Mouse (Mus musculus) megakaryocyte progenitor cell, adult 5-6 weeks (primary cell): ENCODE measurements around the gene Hist1h2ad. TPM values are rescaled to one million over a fixed set of nuclear protein-coding genes. Genes with fewer than 3 reads are reported as not detected.
"Not testable (repeated sequence)": the region's sequence is repeated elsewhere in the genome, so short reads cannot be mapped to it uniquely, and the experiment has no call there.

ENCODE experiments used
- ATAC-seq: replicated peaks from 2 replicates; pipeline ENCODE4 v1.8.0; 2016; ENCODE audit warnings: mild to moderate bottlenecking, moderate TSS enrichment, inconsistent platforms; ENCODE audit not compliant: poor library complexity
- total RNA-seq, 2 experiments: library from RNA; stranded (forward) in 1 of 2; stranded (reverse) in 1 of 2; fragments of 157-497, 149-512 nt in 1 of 2; fragments of 200-1000 nt in 1 of 2; gene quantifications; 2 replicates each; pipeline versions ENCODE4 v1.2.3 to v1.2.4; 2015 to 2017

The Hist1h2ad gene
- total RNA-seq, 2 experiments from 2014 or later, result 1.9 to 229 TPM

DNA sequence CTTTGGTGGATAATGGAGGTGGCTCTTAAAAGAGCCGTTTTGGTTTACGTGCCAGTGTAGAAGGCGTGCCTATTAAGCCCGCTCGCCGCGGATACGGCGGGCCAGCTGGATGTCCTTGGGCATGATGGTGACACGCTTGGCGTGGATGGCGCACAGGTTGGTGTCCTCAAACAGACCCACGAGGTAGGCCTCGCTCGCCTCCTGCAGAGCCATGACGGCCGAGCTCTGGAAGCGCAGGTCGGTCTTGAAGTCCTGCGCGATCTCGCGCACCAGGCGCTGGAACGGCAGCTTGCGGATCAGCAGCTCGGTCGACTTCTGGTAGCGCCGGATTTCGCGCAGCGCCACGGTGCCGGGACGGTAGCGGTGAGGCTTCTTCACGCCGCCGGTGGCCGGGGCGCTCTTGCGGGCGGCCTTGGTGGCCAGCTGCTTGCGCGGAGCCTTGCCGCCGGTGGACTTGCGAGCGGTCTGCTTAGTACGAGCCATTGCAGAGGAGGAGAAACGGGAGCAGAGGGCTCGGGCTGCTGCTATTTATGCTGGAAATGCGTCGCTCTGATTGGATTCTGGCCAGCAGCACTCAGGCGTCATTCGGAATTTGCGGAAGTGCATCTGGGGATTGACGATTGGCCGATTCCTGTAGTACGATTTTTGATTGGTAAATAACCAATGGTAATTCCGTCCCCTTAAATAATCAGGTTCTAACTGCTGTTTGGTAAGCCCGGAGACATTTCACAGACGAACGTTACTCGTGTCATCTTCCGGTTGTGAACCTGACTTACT is 12.1 kb upstream of the Hist1h2ad start, which contains the start of gene Hist1h3e:
Gene Hist1h3e (minus strand): TSS at position 487 of the 777 bp plus-strand sequence.
- peak; percentile 85 for ATAC-seq

GRCm38 (mm10) chr13:23562699-23563462 is 11.3 kb upstream of the Hist1h2ad start:
- peak; percentile 56 for ATAC-seq

DNA sequence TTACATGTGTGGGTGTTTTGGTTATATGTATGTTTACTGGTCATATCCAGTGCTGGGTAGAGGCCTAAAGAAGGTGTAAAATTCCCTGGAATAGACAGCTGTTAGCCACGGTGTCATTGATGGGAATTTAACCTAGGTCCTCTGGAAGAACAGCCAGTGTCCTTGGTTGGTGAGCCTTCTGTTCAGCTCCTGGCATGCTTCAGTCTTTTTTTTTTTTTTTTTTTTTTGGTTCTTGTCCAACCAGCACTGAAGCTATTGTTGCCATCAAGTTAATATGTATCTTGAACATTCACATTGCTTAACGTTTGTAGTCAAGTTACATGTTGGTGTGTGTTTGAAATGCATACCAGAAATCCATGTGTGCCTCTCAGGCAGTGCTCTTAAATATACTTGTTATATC is 9.7 kb upstream of the Hist1h2ad start:
- no peak for ATAC-seq

DNA sequence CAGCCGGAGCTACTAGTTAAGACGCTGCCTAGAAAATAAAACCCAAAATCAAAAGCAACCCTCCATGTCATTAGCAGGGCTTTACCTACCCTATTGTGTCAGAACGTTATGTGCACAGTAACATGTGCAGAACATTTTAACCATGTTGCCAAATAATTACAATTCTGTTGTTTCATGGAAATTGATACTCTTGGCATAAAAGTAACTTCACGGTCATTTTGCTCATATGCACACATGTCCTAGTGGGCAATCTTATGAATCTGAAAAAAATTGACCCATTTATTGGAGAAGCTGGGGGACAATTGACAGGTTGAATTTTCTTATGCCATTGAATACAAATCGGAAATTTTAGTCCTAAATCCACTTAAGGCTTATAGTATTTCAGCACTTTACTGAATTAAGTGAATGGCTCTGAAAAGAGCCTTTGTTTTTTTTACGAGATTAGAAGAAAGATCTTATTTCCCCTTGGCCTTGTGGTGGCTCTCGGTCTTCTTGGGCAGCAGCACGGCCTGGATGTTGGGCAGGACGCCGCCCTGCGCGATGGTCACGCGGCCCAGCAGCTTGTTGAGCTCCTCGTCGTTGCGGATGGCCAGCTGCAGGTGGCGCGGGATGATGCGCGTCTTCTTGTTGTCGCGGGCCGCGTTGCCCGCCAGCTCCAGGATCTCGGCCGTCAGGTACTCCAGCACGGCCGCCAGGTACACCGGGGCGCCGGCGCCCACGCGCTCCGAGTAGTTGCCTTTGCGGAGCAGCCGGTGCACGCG is 3.7 kb upstream of the Hist1h2ad start:
- ATAC-seq, result not testable (repeated sequence)

GRCm38 (mm10) chr13:23571022-23571503 is 3.1 kb upstream of the Hist1h2ad start, which contains the start of the genes Hist1h2ae and Hist1h2bg:
Hist1h2ae (minus strand) TSS chr13:23571220.
Hist1h2bg (plus strand) TSS chr13:23571396.
- peak; percentile 72 for ATAC-seq

GRCm38 (mm10) chr13:23571504-23572217 is 2.5 kb upstream of the Hist1h2ad start:
- peak; percentile 23 for ATAC-seq

- ATAC-seq, result no peak
Measured at GRCm38 (mm10) chr13:23572218-23573033, 1.8 kb upstream of the Hist1h2ad start.

- not testable (repeated sequence) for ATAC-seq
Measured at GRCm38 (mm10) chr13:23573034-23573897, 915 bp upstream of the Hist1h2ad start.

GRCm38 (mm10) chr13:23574546-23575170 is 477 bp downstream of the Hist1h2ad start:
- ATAC-seq, result not testable (repeated sequence)

- ATAC-seq, result peak; percentile 38
Measured at GRCm38 (mm10) chr13:23575271-23575851, 1.2 kb downstream of the Hist1h2ad start, which contains the start of gene Hist1h3d. Hist1h3d (plus strand) TSS chr13:23575763.

DNA sequence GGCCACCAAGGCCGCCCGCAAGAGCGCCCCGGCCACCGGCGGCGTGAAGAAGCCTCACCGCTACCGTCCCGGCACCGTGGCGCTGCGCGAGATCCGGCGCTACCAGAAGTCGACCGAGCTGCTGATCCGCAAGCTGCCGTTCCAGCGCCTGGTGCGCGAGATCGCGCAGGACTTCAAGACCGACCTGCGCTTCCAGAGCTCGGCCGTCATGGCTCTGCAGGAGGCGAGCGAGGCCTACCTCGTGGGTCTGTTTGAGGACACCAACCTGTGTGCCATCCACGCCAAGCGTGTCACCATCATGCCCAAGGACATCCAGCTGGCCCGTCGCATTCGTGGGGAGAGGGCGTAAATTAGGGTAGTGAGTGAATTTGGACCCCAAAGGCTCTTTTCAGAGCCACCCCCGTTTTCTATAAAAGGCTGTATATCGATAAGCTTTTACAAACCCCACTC is 1.7 kb downstream of the Hist1h2ad start:
- ATAC-seq, result not testable (repeated sequence)

DNA sequence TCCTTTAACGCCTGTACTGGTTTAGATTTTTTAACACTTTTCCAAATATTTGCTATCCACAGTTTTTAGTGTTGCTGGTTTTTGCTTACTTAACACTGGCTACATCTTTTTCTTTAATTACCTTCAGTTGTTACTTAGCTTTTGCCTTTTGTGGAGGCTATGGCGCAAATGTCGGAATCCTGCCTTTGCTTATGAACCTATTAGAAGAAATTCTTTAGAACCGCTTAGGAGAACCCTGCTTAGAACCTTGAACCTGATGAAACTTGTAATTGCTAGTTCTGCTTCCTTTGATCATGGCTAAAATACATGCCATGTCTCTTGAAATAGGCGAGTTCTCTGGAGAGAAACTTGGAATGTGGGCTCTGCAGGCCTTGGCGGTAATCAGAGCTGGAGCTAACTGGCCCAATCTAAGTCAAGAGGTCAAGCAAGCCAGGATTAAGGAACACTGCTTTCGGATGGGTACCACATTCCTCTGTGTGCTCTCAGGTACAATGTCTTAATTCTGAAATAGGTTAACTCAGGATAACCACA is 2.2 kb downstream of the Hist1h2ad start:
- no peak for ATAC-seq

DNA sequence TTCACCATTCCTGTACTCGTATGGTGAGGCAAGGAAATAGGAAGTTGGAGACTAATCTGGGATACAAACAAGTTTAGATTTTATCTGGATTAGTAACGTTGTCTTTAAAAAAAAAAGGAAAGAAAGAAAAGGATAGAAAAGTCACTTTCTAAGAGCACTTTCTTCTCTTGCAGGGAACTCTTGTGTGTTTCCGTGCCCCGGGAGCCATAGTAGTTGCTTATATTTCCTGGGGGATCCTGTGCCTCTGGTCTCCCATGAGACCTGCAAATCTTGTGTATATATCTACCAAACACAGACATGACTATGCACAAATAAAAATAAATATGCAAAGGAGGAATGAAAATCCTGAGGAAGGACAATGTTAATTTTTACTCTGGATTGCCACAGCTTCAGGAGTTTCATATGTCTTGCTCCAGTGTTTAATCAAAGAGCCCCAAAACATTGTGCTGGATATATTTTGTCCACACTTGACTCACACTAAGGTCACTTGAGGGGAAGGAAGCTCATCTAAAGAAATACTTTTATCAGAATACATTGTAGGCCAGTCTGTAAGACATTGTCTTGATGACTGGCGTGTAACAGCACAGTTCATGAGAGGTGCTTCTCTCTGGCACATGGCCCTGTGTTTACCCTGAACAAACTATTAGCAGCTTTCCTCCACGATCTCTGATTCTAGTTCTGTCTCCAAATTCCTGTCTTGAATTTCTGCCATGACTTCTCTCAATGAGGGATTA is 2.9 kb downstream of the Hist1h2ad start:
- no peak for ATAC-seq

DNA sequence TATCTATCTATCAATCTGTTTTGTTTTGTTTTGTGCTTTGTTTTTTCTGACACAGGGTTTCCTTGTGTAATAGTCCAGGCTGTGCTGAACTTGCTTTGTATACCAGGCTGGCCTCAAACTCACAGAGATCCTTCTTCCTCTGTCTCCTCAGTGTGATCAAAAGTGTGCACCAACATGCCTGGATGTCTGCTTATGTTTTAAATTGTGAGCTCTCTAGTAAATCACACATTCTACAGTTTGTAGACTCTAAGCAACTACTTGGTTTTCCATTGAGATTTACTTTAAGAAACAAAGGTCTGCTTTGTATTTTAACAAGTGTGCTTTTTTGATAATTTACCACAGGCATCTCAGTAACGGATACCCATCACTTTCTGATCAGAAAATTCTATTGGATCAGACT is 3.7 kb downstream of the Hist1h2ad start:
- no peak for ATAC-seq

DNA sequence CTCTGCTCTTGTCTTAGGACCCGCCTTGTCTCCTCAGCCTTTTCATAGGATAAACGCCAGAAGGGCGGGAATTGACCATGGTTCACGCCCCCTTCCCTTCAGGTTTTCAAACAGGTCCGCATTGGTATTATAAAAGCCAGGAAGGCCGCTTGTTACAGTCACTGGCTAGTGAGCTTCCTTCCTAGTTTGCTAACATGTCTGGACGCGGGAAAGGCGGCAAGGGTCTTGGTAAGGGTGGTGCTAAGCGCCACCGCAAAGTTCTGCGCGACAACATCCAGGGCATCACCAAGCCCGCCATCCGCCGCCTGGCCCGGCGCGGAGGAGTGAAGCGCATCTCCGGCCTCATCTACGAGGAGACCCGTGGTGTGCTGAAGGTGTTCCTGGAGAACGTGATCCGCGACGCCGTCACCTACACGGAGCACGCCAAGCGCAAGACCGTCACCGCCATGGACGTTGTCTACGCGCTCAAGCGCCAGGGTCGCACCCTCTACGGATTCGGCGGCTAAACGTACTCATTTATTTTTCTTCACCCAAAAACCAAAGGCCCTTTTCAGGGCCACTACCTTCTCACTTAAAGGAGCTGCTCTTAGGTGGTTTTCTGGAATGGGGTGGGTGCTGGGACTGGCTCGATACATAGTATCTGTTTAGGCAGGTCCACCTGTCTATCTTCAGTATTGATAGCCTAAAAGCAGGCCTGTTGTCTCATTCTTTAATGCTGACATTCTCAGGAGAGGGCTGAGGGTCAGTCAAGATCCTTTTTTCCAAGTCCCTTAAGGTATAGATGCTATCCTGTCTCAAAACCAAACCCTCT is 7.4 kb downstream of the Hist1h2ad start, which contains the start of gene Hist1h4d:
Gene Hist1h4d (plus strand): TSS at position 191 of the 811 bp plus-strand sequence.
- peak; percentile 69 for ATAC-seq
